Mouse (Mus musculus): ENCODE data around the gene Nlrp3.

The Nlrp3 gene

DNA sequence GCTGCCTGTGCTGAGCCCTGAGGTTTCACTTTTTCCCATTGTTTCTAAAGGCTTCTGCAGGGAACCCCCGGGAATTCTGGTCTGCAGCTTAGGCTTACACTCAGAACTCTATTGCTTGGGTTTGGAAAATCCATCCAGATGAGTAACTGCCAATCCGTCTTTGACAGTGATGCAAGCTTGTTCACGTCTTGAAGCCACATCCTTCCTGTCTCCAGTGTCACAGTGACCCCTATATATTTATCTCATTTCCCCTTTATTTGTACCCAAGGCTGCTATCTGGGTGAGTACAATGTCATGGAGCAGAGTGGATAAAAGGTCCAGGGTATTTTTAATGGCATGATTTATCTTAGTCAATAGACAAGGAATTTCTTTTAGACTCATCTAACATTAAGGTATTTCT lies at the start of gene Nlrp3:
TSS of gene Nlrp3 (plus strand) at position 245 of the 400 bp plus-strand sequence.
- DNase-seq: no peak

DNA sequence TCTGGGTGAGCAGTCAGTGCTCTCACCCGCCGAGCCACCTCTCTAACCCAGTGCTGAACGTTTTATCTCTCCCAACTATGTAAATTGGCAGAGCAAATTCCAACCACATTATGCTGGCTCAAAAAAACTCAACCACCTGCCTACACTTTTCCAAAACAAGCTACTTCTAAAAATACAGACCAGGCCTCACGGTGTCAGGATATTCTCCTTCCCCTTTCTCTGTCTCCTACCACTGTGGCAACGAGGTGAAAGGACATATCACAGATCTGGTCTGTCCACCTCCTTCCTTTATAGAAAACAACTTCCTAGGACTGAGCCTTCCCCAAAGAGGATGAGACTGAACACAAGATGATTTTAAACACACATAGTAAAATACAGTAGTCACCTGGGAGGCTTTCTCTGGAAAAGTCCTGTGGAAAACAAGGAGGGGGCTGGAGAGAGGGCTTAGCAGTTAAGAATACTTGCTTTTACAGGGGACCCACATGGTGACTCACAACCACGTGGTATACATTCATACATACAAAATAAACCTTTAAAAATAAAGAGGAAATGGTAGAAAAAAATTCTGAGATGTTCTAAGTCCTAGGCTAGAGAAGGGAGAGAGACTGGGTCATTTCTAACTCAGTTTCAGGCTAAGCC lies 44.6 kb upstream of the Nlrp3 start:
- no peak for DNase-seq

DNA sequence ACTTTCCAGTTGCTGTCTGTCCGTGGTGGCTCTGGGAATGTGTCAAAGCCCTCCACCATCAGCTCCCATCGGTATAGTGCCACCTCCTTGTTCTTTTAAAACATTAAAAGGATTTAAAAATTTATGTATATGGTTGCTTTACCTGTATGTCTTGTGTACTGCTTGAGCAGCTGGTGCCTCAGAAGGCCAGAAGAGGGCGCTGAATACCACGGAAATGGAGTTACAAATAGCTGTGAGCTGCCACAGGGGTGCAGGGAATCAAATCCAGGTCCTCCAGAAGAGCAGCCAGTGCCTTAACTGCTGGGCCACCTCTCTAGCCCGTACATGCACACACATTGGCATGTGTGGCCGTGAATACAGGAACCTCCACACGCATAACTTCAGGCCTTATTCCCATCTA lies 43.6 kb upstream of the Nlrp3 start:
- no peak for DNase-seq

DNA sequence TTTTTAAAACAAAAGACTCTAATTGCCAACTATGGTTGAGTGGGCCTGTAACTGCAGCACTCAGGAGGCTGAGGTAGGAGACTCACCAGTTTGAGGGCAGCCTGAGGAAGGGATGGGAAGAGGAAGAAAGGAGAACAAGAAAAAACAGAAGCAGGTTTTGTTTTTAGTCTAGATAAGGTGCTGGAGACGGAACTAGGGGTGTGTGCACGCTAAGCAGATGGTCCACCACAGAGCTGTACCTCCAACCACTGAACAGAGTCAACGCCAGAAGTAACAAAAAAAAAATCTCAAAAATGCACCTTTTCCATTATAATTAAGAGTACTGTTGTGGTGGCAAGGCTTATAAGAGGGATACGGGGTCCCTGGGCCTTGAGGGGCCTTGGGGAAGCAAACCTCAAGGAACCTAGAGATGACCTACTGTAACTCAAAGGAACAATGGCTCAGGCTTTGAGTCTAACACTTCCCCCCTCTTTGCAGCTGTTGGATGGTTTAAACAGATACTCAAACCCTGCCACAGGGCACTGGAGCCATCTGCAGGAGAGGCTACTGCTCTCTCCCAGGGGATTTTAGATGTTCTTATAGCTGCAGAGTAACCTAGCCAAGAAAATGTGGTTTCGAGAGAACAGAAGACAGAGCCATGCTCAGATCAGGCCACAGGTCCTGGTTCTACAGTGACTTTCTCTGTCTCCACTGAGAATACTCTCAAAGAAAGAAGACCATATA lies 39.2 kb upstream of the Nlrp3 start:
- DNase-seq: no peak

DNA sequence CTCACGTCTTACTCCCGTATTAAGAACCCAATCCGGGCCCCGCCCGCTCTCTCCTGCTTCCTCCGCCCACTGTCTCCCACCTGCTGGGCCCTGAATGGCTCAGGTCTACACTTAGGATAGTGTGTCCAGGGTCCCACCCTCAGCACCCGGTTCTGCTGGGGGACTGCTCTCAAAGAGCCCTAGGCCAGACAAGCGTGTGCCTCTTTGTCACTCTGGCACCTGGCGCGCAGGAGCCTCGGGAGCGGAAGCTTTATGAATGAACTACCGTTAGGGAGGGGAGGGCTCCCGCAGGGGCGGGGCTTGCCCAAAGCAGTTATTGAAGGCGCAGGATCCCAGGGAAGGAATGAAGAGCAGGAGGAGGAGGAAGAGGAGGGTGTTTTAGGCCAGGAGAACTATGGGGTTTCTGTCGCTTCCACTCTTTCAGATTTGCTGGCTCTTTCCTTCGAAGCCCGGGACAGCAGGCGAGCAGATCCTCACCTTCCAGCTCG lies 36.0 kb upstream of the Nlrp3 start:
- DNase-seq: peak; percentile 73

DNA sequence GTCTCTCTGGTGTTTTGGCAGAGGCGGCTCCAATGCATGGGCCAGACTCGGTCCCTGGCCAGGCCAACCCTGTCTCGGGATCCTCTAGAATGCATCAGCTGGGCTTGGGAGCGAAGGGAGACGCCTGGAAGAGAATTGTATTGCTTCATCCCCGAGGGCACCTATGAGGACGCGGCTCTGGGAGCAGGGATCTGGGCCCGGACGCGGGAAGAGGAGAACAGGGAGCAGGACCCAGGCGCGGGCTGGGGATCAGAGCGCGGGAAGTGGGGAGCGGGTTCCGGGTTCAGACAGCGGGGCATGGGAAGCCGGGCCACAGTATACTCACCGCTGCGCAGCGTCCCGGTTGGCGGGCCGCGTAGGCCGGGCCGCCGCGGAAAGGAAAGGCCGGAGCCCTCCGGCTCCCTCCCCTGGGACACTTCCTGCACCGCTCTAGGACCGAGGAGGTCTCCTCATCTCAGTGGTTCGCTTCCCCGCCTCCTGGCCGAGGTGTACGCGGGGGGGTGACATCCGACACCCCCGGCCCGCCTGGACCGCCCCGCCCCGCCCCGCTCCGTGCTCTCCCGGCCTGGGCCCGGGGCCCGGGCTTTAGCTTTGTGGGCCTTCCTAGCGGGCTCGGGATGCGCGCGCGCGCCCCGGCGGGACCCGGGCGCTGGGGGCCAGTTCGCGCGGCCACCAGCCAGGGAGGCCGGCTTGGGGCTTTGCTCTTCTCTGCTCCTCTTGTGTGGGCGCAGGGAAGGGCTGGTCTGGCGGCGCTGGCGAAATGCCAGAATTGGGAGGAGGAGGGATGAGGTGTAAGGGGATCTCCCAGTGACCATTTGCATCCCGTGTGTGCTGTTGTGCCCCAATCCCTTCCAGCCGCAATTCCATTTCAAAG lies 35.3 kb upstream of the Nlrp3 start:
- DNase-seq: peak; percentile 81

DNA sequence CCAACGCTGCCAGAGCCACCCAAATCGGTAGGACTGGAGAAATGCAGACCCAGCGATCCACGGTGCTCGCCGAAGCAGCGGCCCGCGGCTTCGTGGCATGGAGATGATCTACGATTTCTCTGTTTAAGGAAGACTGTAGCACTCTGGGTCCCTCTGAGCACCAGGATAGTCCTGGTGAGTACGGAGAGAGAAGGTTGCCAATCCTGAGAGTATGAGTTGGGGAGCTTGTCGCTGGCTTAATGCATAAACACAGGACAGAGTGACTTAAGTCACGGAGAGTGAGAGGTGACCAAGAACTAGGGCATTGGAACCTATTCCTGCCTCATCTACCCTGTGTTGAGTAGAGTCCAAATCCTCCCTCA lies 34.7 kb upstream of the Nlrp3 start:
- DNase-seq: no peak

DNA sequence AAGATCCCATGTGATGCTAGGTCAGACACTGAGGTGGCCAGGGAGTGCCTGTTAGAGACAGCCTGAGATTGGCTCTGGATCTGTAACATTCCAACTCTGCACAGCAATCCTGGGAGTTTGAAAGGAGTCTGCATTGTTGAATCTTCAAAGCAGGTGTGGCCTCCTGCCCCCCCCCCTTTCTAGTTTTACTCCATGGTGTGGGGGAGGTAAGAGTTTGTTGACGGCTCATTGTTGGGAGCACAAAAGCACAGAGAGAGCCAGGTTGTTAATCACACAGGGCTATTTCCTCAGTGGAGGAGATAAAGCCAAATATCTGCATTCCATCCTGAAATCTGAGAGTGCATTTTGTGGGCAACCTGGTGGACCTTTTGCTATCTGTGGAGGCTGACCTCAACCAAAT lies 29.8 kb upstream of the Nlrp3 start:
- DNase-seq: no peak

DNA sequence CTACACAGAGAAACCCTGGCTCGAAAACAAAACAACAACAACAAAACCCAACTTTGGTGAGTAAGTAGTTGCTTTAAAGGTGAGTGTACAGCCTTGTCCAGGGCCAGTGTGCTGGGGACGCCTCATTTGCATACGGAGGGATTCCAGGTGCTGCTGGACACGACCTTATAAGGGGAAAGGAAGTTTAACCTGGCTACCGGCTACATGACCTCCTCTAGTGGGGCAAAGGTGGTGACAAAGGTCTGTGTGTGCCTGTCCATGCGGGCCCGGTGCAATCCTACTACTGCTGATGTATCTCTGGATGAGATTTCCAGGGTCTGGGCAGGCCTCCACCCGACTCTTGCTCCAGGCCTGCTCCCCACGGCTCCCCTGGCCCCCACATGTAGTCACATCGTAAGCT lies 28.6 kb upstream of the Nlrp3 start:
- DNase-seq: no peak

DNA sequence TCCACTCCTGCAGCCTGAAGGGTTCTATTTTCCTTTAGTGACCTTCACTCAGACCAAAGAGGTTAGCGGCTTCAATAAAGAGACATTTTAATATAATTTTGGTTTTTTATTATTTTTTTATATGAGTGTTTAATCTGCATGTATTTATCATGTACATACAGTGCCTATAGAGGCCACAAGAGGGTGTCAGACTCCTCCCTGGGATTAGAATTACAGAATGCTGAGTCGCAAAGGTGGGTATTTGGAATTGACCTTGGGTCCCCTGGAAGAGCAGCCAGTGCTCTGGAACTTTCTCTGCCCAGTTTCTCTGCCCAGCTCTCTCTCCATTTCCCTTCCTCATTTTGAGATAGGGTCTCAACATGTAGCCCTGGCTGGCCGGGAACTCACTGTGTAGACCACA lies 27.8 kb upstream of the Nlrp3 start:
- no peak for DNase-seq

DNA sequence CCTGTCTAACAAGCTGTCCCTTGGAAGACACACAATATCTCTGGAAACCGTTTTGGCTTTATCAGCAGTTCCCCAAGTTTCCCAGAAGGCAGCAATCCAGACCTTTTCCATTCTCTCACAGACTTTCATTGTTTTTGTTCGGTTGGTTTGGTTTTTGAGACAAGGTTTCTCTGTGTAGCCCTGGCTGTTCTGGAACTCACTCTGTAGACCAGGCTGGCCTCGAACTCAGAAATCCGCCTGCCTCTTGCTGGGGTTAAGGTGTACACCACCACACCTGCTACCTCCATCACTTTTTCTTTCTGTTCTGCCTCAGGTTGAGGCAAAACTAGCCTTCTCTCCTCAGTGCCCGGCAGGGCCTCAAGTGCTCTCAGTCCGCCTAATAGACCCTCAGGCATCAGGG lies 27.0 kb upstream of the Nlrp3 start:
- DNase-seq: no peak

DNA sequence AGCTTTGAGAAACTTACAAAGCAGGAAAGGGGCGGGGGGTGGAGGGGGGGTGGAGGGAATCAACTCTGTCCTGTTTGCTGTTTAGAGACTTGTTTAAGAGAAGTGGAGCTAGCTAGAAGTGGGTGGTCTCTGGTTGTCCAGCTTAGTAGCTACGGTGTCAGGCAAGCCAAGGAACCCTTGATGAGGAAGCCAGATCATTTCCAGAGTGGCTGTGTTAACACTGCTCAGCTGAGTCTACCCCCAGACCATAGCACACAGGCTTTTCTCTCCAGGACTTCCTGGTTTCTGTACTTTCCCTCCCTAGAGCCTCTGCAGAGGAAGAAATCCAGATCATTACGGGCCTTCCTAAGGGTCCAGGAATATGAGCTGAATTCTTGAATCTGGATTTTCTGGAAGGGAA lies 26.6 kb upstream of the Nlrp3 start:
- no peak for DNase-seq

DNA sequence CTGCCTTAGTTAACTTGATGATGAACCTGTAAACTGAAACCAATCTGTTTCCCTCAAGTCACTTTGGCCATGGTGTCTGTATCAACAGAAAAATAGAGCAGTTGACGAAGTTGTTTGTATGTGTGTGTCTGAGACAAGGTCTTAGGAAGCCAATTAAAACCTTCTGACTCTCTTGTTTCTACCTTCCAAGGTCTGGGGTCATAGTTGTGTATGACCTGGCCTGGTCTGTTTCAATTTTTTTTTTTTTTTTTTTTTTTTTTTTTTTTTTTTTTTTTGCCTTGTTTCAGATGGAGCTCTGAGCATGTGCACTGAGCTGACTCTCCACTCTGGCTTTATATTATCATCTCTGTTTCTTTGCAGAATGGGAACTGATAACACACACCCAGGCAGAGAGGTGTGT lies 23.9 kb upstream of the Nlrp3 start:
- DNase-seq: no peak

DNA sequence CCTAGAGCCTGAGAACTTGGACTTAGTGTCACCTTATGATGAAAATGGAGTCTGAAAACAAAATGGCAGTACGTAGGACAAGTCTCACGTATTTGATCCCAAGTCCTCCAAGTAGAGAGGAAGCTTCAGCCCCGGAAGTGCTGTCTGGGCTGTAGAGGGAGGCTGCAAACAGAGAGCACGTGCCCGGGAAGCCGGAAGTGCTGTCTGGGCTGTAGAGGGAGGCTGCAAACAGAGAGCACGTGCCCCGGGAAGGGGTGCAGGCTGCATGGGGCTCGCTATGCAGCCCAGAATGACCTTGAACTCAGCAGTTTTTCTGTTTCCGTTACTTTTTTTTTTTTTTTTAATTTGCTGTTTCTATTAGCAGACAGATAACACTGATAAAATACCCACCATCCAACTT lies 23.1 kb upstream of the Nlrp3 start:
- DNase-seq: no peak

DNA sequence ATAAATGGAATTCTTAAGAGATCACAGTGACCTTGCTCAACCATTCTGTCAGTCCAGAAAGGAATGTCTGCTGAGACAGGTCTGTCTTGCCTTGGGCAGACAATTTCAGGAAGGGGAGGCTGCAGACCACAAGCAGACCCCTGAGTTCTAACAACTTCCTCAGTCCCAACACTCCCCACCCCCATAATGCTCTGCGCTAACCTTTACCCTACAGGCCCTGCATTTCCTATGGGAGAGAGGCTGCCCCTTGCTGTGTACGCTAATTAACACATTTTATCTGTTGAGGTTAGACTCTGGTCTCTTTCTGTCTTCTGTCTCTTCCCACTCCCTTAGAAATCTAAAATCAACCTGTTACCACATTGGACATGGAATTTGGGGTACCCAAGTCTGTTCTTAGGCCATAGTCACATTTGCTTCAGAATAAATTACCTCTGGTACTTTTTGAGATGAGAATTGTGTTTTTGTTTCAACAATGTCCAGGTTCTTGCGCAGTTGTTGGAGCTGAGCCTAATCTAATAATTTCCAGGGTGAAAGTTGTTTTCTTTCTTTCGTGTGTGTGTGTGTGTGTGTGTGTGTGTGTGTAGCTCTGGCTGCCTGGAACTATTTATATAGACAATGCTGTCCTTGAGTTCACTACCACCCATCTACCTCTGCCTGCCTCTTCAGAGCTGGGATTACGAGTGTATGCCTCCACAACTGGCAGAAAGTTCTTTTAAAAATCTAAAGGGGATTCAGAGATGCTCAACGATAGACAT lies 21.4 kb upstream of the Nlrp3 start:
- DNase-seq: no peak

DNA sequence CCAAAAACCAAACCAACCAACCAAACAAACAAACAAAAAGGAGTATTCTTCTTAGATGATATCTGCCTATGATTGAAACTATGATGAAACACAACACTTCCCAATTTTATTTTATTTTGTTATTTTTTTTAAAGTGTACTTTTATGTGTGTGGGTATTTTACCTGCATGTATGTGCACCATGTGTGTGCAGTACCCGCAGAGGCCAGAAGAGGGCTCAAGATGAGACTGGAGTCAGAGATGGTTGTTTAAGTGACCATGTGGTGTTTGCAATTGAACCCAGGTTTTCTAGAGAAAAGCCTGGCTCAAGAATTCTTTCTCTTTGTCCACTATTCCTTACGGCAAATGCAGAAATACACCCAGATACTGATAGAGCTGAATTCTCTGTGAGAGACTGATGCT lies 17.2 kb upstream of the Nlrp3 start:
- no peak for DNase-seq

DNA sequence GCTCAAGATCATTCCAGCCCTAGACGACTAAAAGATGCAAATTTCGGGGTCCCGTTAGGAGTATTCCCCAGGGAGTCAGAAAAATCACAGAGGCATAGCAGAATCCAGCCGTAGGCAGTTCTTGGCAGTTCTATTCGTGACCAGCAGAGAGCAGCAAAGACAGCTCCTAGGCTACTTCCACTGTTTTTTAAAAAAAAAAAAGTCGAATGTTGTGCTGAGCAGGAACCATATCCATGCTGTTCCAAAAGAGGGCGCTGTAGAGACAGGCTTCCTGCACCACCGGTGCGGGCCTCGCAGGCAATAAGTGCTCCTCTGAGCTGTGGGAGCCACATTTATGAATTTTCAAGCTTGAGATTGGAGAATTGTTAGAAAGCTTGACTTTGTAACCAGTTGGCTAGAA lies 16.1 kb upstream of the Nlrp3 start:
- DNase-seq: peak; percentile 91

DNA sequence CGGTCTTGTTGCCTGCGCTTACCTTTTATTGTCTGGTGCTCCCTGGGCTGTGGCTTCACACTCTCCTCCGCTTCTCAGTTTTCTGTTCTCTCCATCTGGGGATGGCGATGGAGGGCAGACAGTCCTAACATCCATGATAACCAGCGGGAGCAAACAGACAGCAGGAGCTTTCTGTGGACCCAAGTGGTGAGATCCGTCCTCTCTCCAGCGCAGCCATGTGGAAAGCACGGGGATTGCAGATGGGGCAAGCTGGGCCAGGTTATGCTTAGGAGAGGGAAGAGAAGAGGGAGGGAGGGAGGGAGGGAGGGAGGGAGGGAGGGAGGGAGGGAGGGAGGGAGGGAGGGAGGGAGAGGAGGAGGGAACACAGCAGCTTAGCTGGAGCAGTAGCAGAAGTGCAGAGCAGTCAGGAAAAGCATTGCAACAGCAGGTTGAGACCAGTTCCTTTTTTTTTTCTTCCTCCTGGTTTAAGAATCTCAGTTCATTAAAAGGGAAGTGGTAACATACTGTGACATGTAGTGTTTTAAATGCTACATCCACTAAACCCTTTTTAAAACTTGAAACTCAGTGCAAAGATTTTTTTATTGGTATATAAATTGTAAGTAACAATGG lies 14.8 kb upstream of the Nlrp3 start, which contains the start of gene Zkscan17:
TSS of gene Zkscan17 (minus strand) at position 280 of the 609 bp plus-strand sequence.
- DNase-seq: no peak

DNA sequence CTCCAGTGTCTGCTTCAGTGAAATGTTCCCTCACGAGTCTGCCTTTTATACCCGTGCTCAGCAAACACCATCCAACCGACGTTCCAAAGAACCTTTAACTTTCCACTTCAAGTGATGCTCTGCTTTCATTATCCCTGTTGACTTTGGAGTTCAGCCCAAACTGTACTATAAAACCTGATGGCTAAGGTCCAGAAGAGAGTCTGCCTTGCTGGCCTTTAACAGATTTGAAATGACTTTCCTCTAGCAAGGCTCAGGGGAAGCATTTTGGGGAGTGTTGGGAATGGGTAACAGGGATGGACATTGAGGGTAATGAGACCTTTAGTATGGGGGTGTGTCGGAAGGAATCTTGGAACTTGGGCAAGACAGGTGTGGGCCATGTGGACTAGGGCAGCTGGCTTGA lies 11.1 kb upstream of the Nlrp3 start:
- DNase-seq: peak; percentile 58

DNA sequence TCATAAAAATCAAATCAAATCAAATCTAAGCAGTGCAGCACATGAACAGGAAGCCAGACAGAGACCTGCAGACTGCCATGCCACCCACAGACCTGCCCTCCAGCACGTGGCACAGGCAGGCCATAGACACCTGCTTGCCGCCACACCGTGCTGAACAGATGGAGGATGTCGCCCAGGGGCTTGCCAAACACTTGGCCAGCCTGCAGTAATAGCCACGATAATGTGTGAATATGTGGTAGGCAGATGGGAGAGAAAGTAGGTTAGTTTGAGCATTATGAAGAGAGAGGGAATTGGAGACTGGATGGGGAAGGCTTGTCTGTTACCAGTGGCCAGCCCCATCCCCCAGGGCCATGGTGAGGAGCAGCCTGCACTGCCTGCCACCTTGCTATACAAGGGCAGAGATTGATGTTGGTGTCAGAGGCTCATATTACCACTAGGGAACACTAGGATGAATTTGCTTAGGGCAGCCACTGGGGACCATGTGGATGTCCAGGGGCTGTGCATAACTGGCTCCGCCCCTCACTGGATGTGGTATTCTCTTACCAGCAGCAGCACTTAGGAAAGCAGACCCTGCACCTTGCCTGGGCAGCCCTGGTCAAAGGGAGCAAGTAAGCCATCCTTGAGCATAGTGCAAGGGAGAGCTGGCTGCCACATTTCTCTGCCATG lies 10.4 kb upstream of the Nlrp3 start:
- peak; percentile 92 for DNase-seq

DNA sequence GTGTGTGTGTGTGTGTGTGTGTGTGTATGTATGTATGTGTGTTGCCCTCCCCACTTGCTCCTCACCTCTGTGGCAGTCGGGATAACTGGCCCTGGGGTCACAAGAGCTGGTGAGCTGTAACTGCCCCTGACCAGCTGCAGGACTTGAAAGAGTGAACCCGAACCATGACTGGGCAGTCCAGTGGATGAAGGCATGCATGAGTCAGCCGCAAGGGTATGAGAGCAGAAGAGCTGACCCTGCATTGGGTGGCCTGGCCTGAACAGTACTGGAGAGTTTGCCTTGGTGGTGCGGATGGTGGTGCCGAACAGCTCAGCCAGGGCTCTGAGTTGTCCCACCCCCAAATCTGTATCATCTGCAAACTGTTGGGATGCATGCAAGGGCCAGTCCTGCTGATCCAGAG lies 9.8 kb upstream of the Nlrp3 start:
- DNase-seq: no peak
